Mouse (Mus musculus) limb, embryonic 14.5 days (tissue): ENCODE data around the gene Dazap1. TPM values are rescaled to one million over a fixed set of nuclear protein-coding genes. Genes with fewer than 3 reads are reported as not detected.

Experiments used
- ATAC-seq: fragments of 200-750 bp; cut with Nextera tagmentation; 2 replicates; pipeline ENCODE4 v1.8.0; 2017; ENCODE audit warnings: low read depth, moderate number of reproducible peaks, moderate TSS enrichment; ENCODE audit not compliant: low FRiP score
- DNase-seq: peaks from one replicate; pipeline ENCODE4 v3.0.0-alpha.2; 2015; ENCODE audit warnings: low spot score
- H3K27ac ChIP-seq: fragments of 300-500 bp; sonication (generic); replicated peaks from 2 replicates; pipeline ENCODE4 v1.5.1; 2014; ENCODE audit warnings: low read depth, mild to moderate bottlenecking, low read length, moderate library complexity, mixed read lengths
- H3K27me3 ChIP-seq: fragments of 300-500 bp; sonication (generic); 2 replicates; pipeline ENCODE4 v1.6.1; 2014; ENCODE audit warnings: low read length, mixed read lengths; ENCODE audit not compliant: control insufficient read depth, insufficient read depth
- H3K36me3 ChIP-seq: fragments of 300-500 bp; sonication (generic); 2 replicates; pipeline ENCODE4 v1.6.1; 2014; ENCODE audit warnings: mild to moderate bottlenecking, low read length, moderate library complexity, mixed read lengths; ENCODE audit not compliant: control insufficient read depth, insufficient read depth
- H3K4me1 ChIP-seq: fragments of 300-500 bp; sonication (generic); 2 replicates; pipeline ENCODE4 v1.6.1; 2014; ENCODE audit warnings: antibody characterized with exemption, low read length, mixed read lengths; ENCODE audit not compliant: control insufficient read depth, insufficient read depth
- H3K4me2 ChIP-seq: fragments of 300-500 bp; sonication (generic); replicated peaks from 2 replicates; pipeline ENCODE4 v1.6.1; 2014; ENCODE audit warnings: low read depth, mild to moderate bottlenecking, low read length, moderate library complexity; ENCODE audit not compliant: severe bottlenecking
- H3K4me3 ChIP-seq: fragments of 300-500 bp; sonication (generic); replicated peaks from 2 replicates; pipeline ENCODE4 v1.5.1; 2014; ENCODE audit warnings: low read length
- H3K9ac ChIP-seq: fragments of 300-500 bp; sonication (generic); 2 replicates; pipeline ENCODE4 v1.6.1; 2014; ENCODE audit warnings: mild to moderate bottlenecking, low read depth, low read length, moderate library complexity; ENCODE audit not compliant: severe bottlenecking
- H3K9me3 ChIP-seq: fragments of 300-500 bp; sonication (generic); 2 replicates; pipeline ENCODE4 v1.6.1; 2016; ENCODE audit warnings: low read length; ENCODE audit not compliant: control insufficient read depth
- POLR2A ChIP-seq: fragments of 200-500 bp; IDR thresholded peaks from 2 replicates; pipeline ENCODE4 v1.8.0; 2012; ENCODE audit warnings: inconsistent platforms, mild to moderate bottlenecking, moderate library complexity, borderline replicate concordance; ENCODE audit not compliant: insufficient read depth, insufficient read length; ENCODE audit errors: extremely low read depth
- WGBS: fragments of 180-500 bp; shearing (Covaris S2); extraction: QIAGEN DNeasy Blood & Tissue Kit; methylation state at CpG from one replicate; pipeline ENCODE4 v1.1.7; 2014; 5-methylcytosine and 5-hydroxymethylcytosine counted together
- polyA plus RNA-seq, 2 experiments: library from polyadenylated mRNA; depleted of rRNA in 1 of 2; stranded (reverse) in 1 of 2; unstranded in 1 of 2; fragments of >200 nt; fragmentation: Nextera tagmentation in 1 of 2; extraction: Ambion mirVana in 1 of 2; gene quantifications; 2 replicates each; pipeline versions ENCODE4 v1.2.1 to v1.2.3; 2012 to 2014

The Dazap1 gene
- polyA plus RNA-seq, 2 experiments, result 46.1 to 272 TPM

GRCm38 (mm10) chr10:80254331-80255297 is 6.7 kb upstream of the Dazap1 start:
- H3K9me3 ChIP-seq, result no peaks in the 10 kb centered on the region
- no peak for TF ChIP-seq POLR2A
- peaks cover 6% of the 10 kb centered on the region for H3K4me1 ChIP-seq
- ATAC-seq (no peak), DNase-seq (no peak)
- H3K4me2 ChIP-seq, result no peak overlapping the region
- H3K27ac ChIP-seq, result no peak overlapping the region
- 93% methylated on average over 26 of the region's 26 CpGs for WGBS
- H3K9ac ChIP-seq, result no peak overlapping the region
- H3K36me3 ChIP-seq, result peaks cover 60% of the 10 kb centered on the region
- no peak overlapping the region for H3K4me3 ChIP-seq
- no peaks in the 10 kb centered on the region for H3K27me3 ChIP-seq

GRCm38 (mm10) chr10:80255881-80256535 is 5.3 kb upstream of the Dazap1 start:
- DNase-seq (peak; percentile 33), ATAC-seq (no peak)
- Histone ChIP-seq H3K27me3 (no peaks in the 10 kb centered on the region), H3K27ac (no peak overlapping the region), H3K36me3 (peaks cover 60% of the 10 kb centered on the region), H3K4me3 (no peak overlapping the region), H3K4me2 (no peak overlapping the region), H3K4me1 (peaks cover 9% of the 10 kb centered on the region), H3K9ac (no peak overlapping the region), H3K9me3 (no peaks in the 10 kb centered on the region)
- WGBS, result 81% methylated on average over 5 of the region's 5 CpGs
- no peak for TF ChIP-seq POLR2A

- no peak overlapping the region for H3K27ac ChIP-seq
- H3K4me1 ChIP-seq, result peaks cover 13% of the 10 kb centered on the region
- TF ChIP-seq POLR2A, result no peak
- no peaks in the 10 kb centered on the region for H3K27me3 ChIP-seq
- peaks cover 58% of the 10 kb centered on the region for H3K36me3 ChIP-seq
- WGBS, result 71% methylated on average over 2 of the region's 2 CpGs
- no peak overlapping the region for H3K4me2 ChIP-seq
- H3K4me3 ChIP-seq, result no peak overlapping the region
- ATAC-seq (no peak), DNase-seq (no peak)
- H3K9me3 ChIP-seq, result no peaks in the 10 kb centered on the region
- no peak overlapping the region for H3K9ac ChIP-seq
These were observed 3.4 kb upstream of the Dazap1 start for GRCm38 (mm10) chr10:80257936-80258335.

- peaks cover 13% of the 10 kb centered on the region for H3K4me1 ChIP-seq
- DNase-seq (no peak), ATAC-seq (no peak)
- no peak overlapping the region for H3K9ac ChIP-seq
- 91% methylated on average over 14 of the region's 14 CpGs for WGBS
- no peak overlapping the region for H3K27ac ChIP-seq
- H3K9me3 ChIP-seq, result no peaks in the 10 kb centered on the region
- H3K4me2 ChIP-seq, result peak overlapping the region; percentile 90; the same call in 1 of the 2 replicates
- peaks cover 49% of the 10 kb centered on the region for H3K36me3 ChIP-seq
- H3K4me3 ChIP-seq, result peak overlapping the region; percentile 53; the same call in 1 of the 2 replicates
- TF ChIP-seq POLR2A, result no peak
- H3K27me3 ChIP-seq, result no peaks in the 10 kb centered on the region
These were observed 2.4 kb upstream of the Dazap1 start for GRCm38 (mm10) chr10:80258752-80259462.

- TF ChIP-seq POLR2A, result no peak
- no peak overlapping the region for H3K27ac ChIP-seq
- ATAC-seq, result no peak
- H3K4me2 ChIP-seq, result peak overlapping the region; percentile 90
- peaks cover 43% of the 10 kb centered on the region for H3K36me3 ChIP-seq
- H3K4me1 ChIP-seq, result peaks cover 13% of the 10 kb centered on the region
- no peaks in the 10 kb centered on the region for H3K27me3 ChIP-seq
- peak overlapping the region; percentile 50; the same call in 1 of the 2 replicates for H3K9ac ChIP-seq
- peak overlapping the region; percentile 53 for H3K4me3 ChIP-seq
- H3K9me3 ChIP-seq, result no peaks in the 10 kb centered on the region
- 75% methylated on average over 6 of the region's 6 CpGs for WGBS
- no peak for DNase-seq
These were observed 1.9 kb upstream of the Dazap1 start for GRCm38 (mm10) chr10:80259463-80259805.
